ENCODE assay signal across 11 mouse cellular contexts in the genomic region with DNA sequence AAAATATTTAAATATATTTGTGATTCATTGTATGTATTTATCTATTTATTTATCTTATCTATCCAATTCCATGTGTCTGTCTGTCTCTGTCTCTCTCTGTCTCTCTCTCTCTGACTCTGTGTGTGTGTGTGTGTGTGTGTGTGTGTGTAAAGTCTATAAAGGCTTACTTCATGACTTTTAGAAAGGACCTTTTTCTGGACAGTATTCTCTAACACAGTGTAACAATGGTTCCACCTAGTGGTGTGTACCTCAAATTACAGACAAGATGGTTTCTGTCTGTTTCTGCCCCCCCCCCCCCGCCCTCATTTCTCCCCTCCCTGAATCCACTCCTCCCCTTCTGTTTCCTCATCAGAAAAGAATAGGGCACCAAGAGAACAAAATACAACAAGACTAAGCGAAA. TPM values are rescaled to one million over a fixed set of nuclear protein-coding genes. Genes with fewer than 3 reads are reported as not detected.
DNase-seq lines count a peak whose midpoint lies in the region; ATAC-seq and TF ChIP-seq lines count a peak whose summit lies in the region.
"Had no signal": no experiment of that assay in that cellular context is flagged by ENCODE, and none has a peak within 500 bp of the region (broad histone marks: within the 10 kb centered on the region; RNA-seq: fewer than 3 reads in every experiment).

No protein-coding gene starts in this region.

- H3K36me3 ChIP-seq in lung, postnatal 0 days (ENCODE audit: insufficient read depth, low read length) = no peaks in the 10 kb centered on the region
- H3K36me3 ChIP-seq in ES-E14 (ENCODE audit: control insufficient read depth, insufficient read depth, low read length, poor library complexity, severe bottlenecking) = no peaks in the 10 kb centered on the region
- no peaks in the 10 kb centered on the region for H3K36me3 ChIP-seq in forebrain, embryonic 11.5 days (ENCODE audit: control insufficient read depth, insufficient read depth, low read length)

- no peaks in the 10 kb centered on the region for H3K27me3 ChIP-seq in lung, postnatal 0 days (replicated peaks; ENCODE audit: insufficient read depth, low read length)
- no peaks in the 10 kb centered on the region for H3K27me3 ChIP-seq in forebrain, embryonic 11.5 days (ENCODE audit: control insufficient read depth, insufficient read depth, low read length)
- H3K27me3 ChIP-seq: forebrain, embryonic 13.5 days; limb, embryonic 13.5 days had no signal

- no peak overlapping the region for H3K4me3 ChIP-seq in lung, postnatal 0 days (ENCODE audit: low read depth, low read length)
- no peak overlapping the region for H3K4me3 ChIP-seq in ES-E14 (ENCODE audit: insufficient read depth in 1 of 2, low read depth in 1 of 2, low read length in 2 of 2, poor library complexity in 1 of 2, severe bottlenecking in 1 of 2)
- no peak overlapping the region for H3K4me3 ChIP-seq in forebrain, embryonic 11.5 days (ENCODE audit: low read depth, low read length)
- H3K4me3 ChIP-seq: forebrain, embryonic 13.5 days; limb, embryonic 13.5 days had no signal

- H3K27ac ChIP-seq in lung, postnatal 0 days (ENCODE audit: low read length) = no peak overlapping the region
- H3K27ac ChIP-seq in ES-E14 (ENCODE audit: insufficient read depth, low read depth, low read length, poor library complexity, severe bottlenecking) = no peak overlapping the region
- no peak overlapping the region for H3K27ac ChIP-seq in forebrain, embryonic 11.5 days (ENCODE audit: low read depth, low read length)
- H3K27ac ChIP-seq: forebrain, embryonic 13.5 days; limb, embryonic 13.5 days had no signal

- in situ Hi-C loops in ES-E14 (cut with MboI; ENCODE audit: low sequenced_read_pairs in 2 of 2, unreplicated experiment in 2 of 2) = loop anchor here in 1 of 2 experiments (25.0 kb wide), 1 partner anchor 878 kb away; no protein-coding TSS in a partner anchor

- intact Hi-C loops in left cerebral cortex, postnatal 4 days (cut with DNase I) = no loop called here

- ATAC-seq in lung, postnatal 0 days = no peak
- ATAC-seq in erythroblast, adult 5-6 weeks (replicated peaks; ENCODE audit: low FRiP score, poor library complexity, severe bottlenecking) = peak; percentile 54; the same call in 1 of the 2 replicates
- ATAC-seq in monocyte, adult 5-6 weeks (replicated peaks; ENCODE audit: insufficient number of reproducible peaks, low FRiP score, low TSS enrichment, poor library complexity, severe bottlenecking) = 0 out of 2 replicates have a peak, but pooled peaks have one; percentile 59
- ATAC-seq in erythroid progenitor cell, adult 5-6 weeks (replicated peaks; ENCODE audit: low FRiP score, poor library complexity, severe bottlenecking) = no peak
- ATAC-seq in forebrain, embryonic 11.5 days (replicated peaks; ENCODE audit: low FRiP score) = no peak
- ATAC-seq: forebrain, embryonic 13.5 days had no signal

- TF ChIP-seq EP300 in lung, postnatal 0 days (IDR thresholded peaks at IDR 0.05) = no peak

- TF ChIP-seq CTCF in lung, postnatal 0 days (IDR thresholded peaks at IDR 0.05) = peak; percentile 58

- peak; percentile 41 for DNase-seq in lung, postnatal 0 days (ENCODE audit: low spot score)
- no peak for DNase-seq in lung, adult 18-20 months
- DNase-seq in ES-E14 (ENCODE audit: low read depth, low spot score) = peak; percentile 7
- DNase-seq in left cerebral cortex, postnatal 4 days = no peak
- DNase-seq in forebrain, embryonic 11.5 days (ENCODE audit: low spot score) = no peak
- DNase-seq: kidney, postnatal 10 days had no signal

- WGBS in lung, postnatal 0 days = 100% methylated on average over 1 of the region's 2 CpGs
- 80% methylated on average over 2 of the region's 2 CpGs for WGBS in forebrain, embryonic 11.5 days

- no peaks in the 10 kb centered on the region for H3K4me1 ChIP-seq in lung, postnatal 0 days (ENCODE audit: insufficient read depth, low read depth, low read length)
- no peaks in the 10 kb centered on the region for H3K4me1 ChIP-seq in ES-E14 (ENCODE audit: control insufficient read depth in 2 of 2, insufficient read depth in 2 of 2, low read length in 2 of 2, poor library complexity in 1 of 2)
- H3K4me1 ChIP-seq in forebrain, embryonic 11.5 days (replicated peaks; ENCODE audit: control insufficient read depth, insufficient read depth, low read length) = no peaks in the 10 kb centered on the region
- H3K4me1 ChIP-seq: limb, embryonic 13.5 days had no signal

- no peak overlapping the region for H3K4me2 ChIP-seq in lung, postnatal 0 days (replicated peaks; ENCODE audit: low read depth, low read length)
- no peak overlapping the region for H3K4me2 ChIP-seq in forebrain, embryonic 11.5 days (ENCODE audit: low read depth, low read length, severe bottlenecking)
- H3K4me2 ChIP-seq: forebrain, embryonic 13.5 days; limb, embryonic 13.5 days had no signal

- H3K9ac ChIP-seq in lung, postnatal 0 days (replicated peaks; ENCODE audit: low read depth) = no peak overlapping the region
- no peak overlapping the region for H3K9ac ChIP-seq in ES-E14 (ENCODE audit: insufficient read depth, low read depth, low read length, poor library complexity, severe bottlenecking)
- H3K9ac ChIP-seq in forebrain, embryonic 11.5 days (ENCODE audit: low read length) = no peak overlapping the region
- H3K9ac ChIP-seq: forebrain, embryonic 13.5 days; limb, embryonic 13.5 days had no signal

- H3K9me3 ChIP-seq in lung, postnatal 0 days (ENCODE audit: low read length) = no peaks in the 10 kb centered on the region
- no peaks in the 10 kb centered on the region for H3K9me3 ChIP-seq in ES-E14 (ENCODE audit: control insufficient read depth, insufficient read depth, low read depth, low read length)
- H3K9me3 ChIP-seq in forebrain, embryonic 11.5 days (ENCODE audit: control insufficient read depth, low read length) = no peaks in the 10 kb centered on the region
- H3K9me3 ChIP-seq: forebrain, embryonic 13.5 days; limb, embryonic 13.5 days had no signal

TF ChIP-seq in ES-E14, 5 proteins besides CTCF, POLR2A, EP300 and RAD21:
- TF ChIP-seq HCFC1 (IDR thresholded peaks at IDR 0.05; ENCODE audit: borderline replicate concordance, insufficient read depth, low read length) (no peak), ZC3H11A (IDR thresholded peaks at IDR 0.05; ENCODE audit: borderline replicate concordance, low read depth, low read length) (peak; percentile 56; the same call in 1 of the 2 replicates)

RNA-seq across cellular contexts. Expression of a gene that starts 46.9 kb away (rescaled TPM):
- polyA plus RNA-seq in lung, postnatal 0 days (2015; fragmentation: Nextera tagmentation; extraction: Ambion mirVana) = 94.7 and 97.5 TPM in 2 replicates
- 22.7 and 35.1 TPM in 2 replicates for total RNA-seq in ES-E14 (2012; rRNA removed)
- total RNA-seq in erythroblast, adult 5-6 weeks (2015; ENCODE audit: low replicate concordance) = 41.1 and 50.2 TPM in 2 replicates
- total RNA-seq in erythroblast, adult 5-6 weeks (2017; ENCODE audit: low replicate concordance) = 51.5 and 63.1 TPM in 2 replicates
- 30.8 to 47.5 TPM (median 45.4 TPM) in 3 replicates for total RNA-seq in monocyte, adult 5-6 weeks (2017)
- 100 to 1,000 TPM; 206 to 219 TPM for total RNA-seq in left cerebral cortex, postnatal 4 days (2021)
- 89.0 and 153 TPM in 2 replicates for total RNA-seq in erythroid progenitor cell, adult 5-6 weeks (2015; ENCODE audit: low replicate concordance)
- 110 and 122 TPM in 2 replicates for total RNA-seq in erythroid progenitor cell, adult 5-6 weeks (2017; ENCODE audit: low replicate concordance)
- 248 and 256 TPM in 2 replicates for polyA plus RNA-seq in forebrain, embryonic 11.5 days (2014; fragmentation: Nextera tagmentation; extraction: Ambion mirVana)

Comparison
In these comparisons a context has a peak if more than half of its experiments do, and no peak if none do; other contexts are left out.
1. DNase-seq: peak in lung, postnatal 0 days (single experiment) and ES-E14 (single experiment); none in lung, adult 18-20 months (0 of 2), left cerebral cortex, postnatal 4 days (single experiment) and forebrain, embryonic 11.5 days (single experiment).
2. ATAC-seq: peak in erythroblast, adult 5-6 weeks (single experiment) and monocyte, adult 5-6 weeks (single experiment); none in lung, postnatal 0 days (single experiment), erythroid progenitor cell, adult 5-6 weeks (single experiment) and forebrain, embryonic 11.5 days (single experiment).